Mouse (Mus musculus) stomach, postnatal 0 days (tissue): ENCODE results near the gene Gp9.

ENCODE experiments used
- CTCF ChIP-seq: IDR thresholded peaks from 2 replicates; pipeline ENCODE4 v1.5.1; 2016; ENCODE audit warnings: antibody characterized with exemption, low read depth, mild to moderate bottlenecking, moderate library complexity
- EP300 ChIP-seq: optimal IDR thresholded peaks from 2 replicates; pipeline ENCODE3; 2016; ENCODE audit warnings: antibody characterized with exemption

DNA sequence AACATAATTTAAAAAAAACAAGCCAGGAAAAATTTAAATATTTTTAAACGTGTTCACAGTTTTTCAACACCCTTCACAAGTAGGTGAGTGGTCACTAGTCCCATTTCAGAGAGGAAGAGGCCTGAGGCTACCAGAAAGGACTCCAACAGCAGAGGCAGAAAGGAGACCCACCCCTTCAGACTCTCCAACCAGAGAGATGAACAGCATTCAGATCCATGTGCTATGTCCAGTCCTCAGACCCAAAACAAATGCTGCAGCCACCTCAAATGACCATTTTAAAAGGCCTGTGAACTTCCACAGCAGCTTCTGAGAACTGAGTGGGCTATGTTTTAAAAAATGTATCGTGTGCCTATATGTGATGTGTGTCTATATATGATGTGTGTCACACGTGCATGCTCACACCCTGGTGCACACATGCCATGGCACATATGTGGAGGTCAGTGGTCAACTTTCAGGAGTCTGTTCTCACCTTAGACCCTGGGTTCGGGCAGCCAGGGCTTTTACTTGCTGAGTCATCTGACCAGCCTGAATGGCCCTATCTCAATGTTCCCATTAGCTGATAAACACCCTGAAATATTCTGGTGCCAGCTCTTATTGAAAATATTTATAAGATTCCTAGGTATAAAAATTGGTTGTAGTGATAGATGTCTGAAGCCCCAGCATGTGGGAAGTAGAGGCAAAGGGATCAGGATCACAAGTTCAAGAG, 30.0 kb downstream of the Gp9 start:
- TF ChIP-seq EP300 (no peak), CTCF (no peak)
